8 mouse cellular contexts compared by ENCODE assay signal in the genomic region with DNA sequence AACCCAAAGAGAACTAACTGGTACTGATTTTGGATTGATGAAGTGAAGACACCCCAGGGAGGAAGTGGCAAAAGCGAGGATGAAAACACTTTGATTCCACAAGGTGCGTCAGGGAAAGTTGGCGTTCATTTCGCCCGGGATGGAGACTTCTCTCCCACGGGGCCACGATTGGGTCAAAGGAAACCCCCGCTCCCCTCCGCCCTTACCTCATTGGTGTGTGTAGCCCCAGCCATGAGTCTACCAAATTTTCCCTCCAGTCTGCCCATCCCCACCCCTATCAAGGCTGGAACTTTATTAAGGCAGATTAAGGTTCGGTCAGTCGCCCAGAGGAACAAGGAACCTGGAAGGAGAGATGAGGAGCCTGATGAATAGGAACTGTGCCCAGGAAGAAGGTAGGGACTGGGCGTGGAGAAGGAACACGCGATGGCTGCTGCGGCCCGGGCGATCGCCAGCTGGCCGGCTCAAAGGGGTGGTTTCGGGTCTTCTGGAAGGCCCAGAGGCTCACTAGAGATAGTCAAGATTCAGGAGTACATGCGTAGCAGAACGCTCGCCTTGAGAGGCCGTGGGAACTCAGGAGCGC. TPM values are rescaled to one million over a fixed set of nuclear protein-coding genes. Genes with fewer than 3 reads are reported as not detected.
DNase-seq lines count a peak whose midpoint lies in the region; ATAC-seq and TF ChIP-seq lines count a peak whose summit lies in the region.

A gene (plus strand): TSS at position 287 of the 580 bp plus-strand sequence.

- WGBS in neural tube, embryonic 11.5 days, result 3% methylated on average over 25 of the region's 25 CpGs
- under 1% methylated on average over 25 of the region's 25 CpGs for WGBS in bone marrow, adult 2 months
- 6% methylated on average over 25 of the region's 25 CpGs for WGBS in large intestine, adult 2 months
- 3% methylated on average over 24 of the region's 25 CpGs for WGBS in midbrain, embryonic 11.5 days

- peak within 1 kb of the TSS; percentile 86 for H3K9ac ChIP-seq in neural tube, embryonic 11.5 days (ENCODE audit: low read length)
- peak within 1 kb of the TSS; percentile 90 for H3K9ac ChIP-seq in midbrain, embryonic 11.5 days (ENCODE audit: low read length)

- H3K27me3 ChIP-seq in neural tube, embryonic 11.5 days (ENCODE audit: control insufficient read depth, insufficient read depth, low read length), result no peaks in the 10 kb centered on the region
- H3K27me3 ChIP-seq in midbrain, embryonic 11.5 days (ENCODE audit: control insufficient read depth, insufficient read depth, low read length), result 0 out of 2 replicates have a peak, but pooled peaks cover 2% of the 10 kb centered on the region

- H3K4me3 ChIP-seq in neural tube, embryonic 11.5 days (ENCODE audit: low read depth, low read length), result peak within 1 kb of the TSS; percentile 82
- peak within 1 kb of the TSS; percentile 86 for H3K4me3 ChIP-seq in bone marrow, adult 2 months (replicated peaks; ENCODE audit: control insufficient read depth, low read depth, low read length)
- H3K4me3 ChIP-seq in midbrain, embryonic 11.5 days (ENCODE audit: low read depth, low read length), result peak within 1 kb of the TSS; percentile 82

- no peak for DNase-seq in neural tube, embryonic 11.5 days (ENCODE audit: low spot score)
- no peak for DNase-seq in neural tube, embryonic 10.5 days (ENCODE audit: extremely low spot score, low spot score)
- no peak for DNase-seq in gonadal fat pad, adult 2 months (ENCODE audit: low read depth)
- peak; percentile 29 for DNase-seq in large intestine, adult 2 months (ENCODE audit: low read depth, low spot score)
- DNase-seq in midbrain, embryonic 11.5 days (ENCODE audit: low spot score, missing footprints), result no peak
- no peak for DNase-seq in c-Kit-positive CD71-positive TER-119-positive erythroid progenitor cells, embryonic 14.5 days (ENCODE audit: low spot score)
- no peak for DNase-seq in kidney, postnatal 4 days

- ATAC-seq in neural tube, embryonic 11.5 days (ENCODE audit: insufficient read depth, low FRiP score, low TSS enrichment), result peak; percentile 62
- ATAC-seq in midbrain, embryonic 11.5 days (ENCODE audit: low FRiP score), result peak; percentile 68

- peaks cover 5% of the 10 kb centered on the region; the same call in 1 of the 2 replicates for H3K4me1 ChIP-seq in neural tube, embryonic 11.5 days (ENCODE audit: control insufficient read depth, insufficient read depth, low read length)
- H3K4me1 ChIP-seq in bone marrow, adult 2 months (ENCODE audit: control insufficient read depth, insufficient read depth, low read length), result no peaks in the 10 kb centered on the region; the same call in 1 of the 2 replicates
- H3K4me1 ChIP-seq in midbrain, embryonic 11.5 days (ENCODE audit: control insufficient read depth, insufficient read depth, low read length), result peaks cover 17% of the 10 kb centered on the region

- H3K27ac ChIP-seq in neural tube, embryonic 11.5 days (ENCODE audit: low read depth, low read length), result peak within 1 kb of the TSS; percentile 44; the same call in 1 of the 2 replicates
- H3K27ac ChIP-seq in bone marrow, adult 2 months (ENCODE audit: control insufficient read depth, insufficient read depth, low read depth, low read length, poor library complexity), result peak within 1 kb of the TSS; percentile 59
- peak within 1 kb of the TSS; percentile 48 for H3K27ac ChIP-seq in midbrain, embryonic 11.5 days (ENCODE audit: low read depth, low read length)

- no peaks in the 10 kb centered on the region for H3K36me3 ChIP-seq in neural tube, embryonic 11.5 days (ENCODE audit: control insufficient read depth, insufficient read depth, low read length)
- no peaks in the 10 kb centered on the region for H3K36me3 ChIP-seq in midbrain, embryonic 11.5 days (ENCODE audit: control insufficient read depth, insufficient read depth, low read length)

- H3K9me3 ChIP-seq in neural tube, embryonic 11.5 days (ENCODE audit: control insufficient read depth, low read length), result no peaks in the 10 kb centered on the region
- no peaks in the 10 kb centered on the region for H3K9me3 ChIP-seq in midbrain, embryonic 11.5 days (ENCODE audit: control insufficient read depth, low read length)

- no peak for TF ChIP-seq CTCF in bone marrow, adult 2 months (IDR thresholded peaks at IDR 0.05; ENCODE audit: control insufficient read depth, insufficient read depth, low read length)

- no peak for TF ChIP-seq POLR2A in bone marrow, adult 2 months (IDR thresholded peaks at IDR 0.05; ENCODE audit: borderline replicate concordance, control insufficient read depth, low read depth, low read length)

- peak within 1 kb of the TSS; percentile 66 for H3K4me2 ChIP-seq in neural tube, embryonic 11.5 days (ENCODE audit: low read depth)
- H3K4me2 ChIP-seq in midbrain, embryonic 11.5 days, result peak within 1 kb of the TSS; percentile 68

RNA-seq across cellular contexts. Expression of the gene that starts here (rescaled TPM):
- polyA plus RNA-seq in neural tube, embryonic 11.5 days (2014; fragmentation: Nextera tagmentation; extraction: Ambion mirVana), result 9.3 and 10.2 TPM in 2 replicates
- 1.4 and 2.2 TPM in 2 replicates for polyA plus RNA-seq in bone marrow, adult 2 months (2011; ENCODE audit: insufficient read depth, insufficient read length, low replicate concordance, missing spikeins)
- polyA plus RNA-seq in gonadal fat pad, adult 2 months (2012; rRNA removed), result 29.3 and 42.3 TPM in 2 replicates
- polyA plus RNA-seq in large intestine, adult 2 months (2012; rRNA removed), result 13.9 and 15.3 TPM in 2 replicates
- 10.0 and 11.4 TPM in 2 replicates for polyA plus RNA-seq in midbrain, embryonic 11.5 days (2014; fragmentation: Nextera tagmentation; extraction: Ambion mirVana)
